Mouse (Mus musculus) central nervous system, embryonic 14 days (tissue): ENCODE measurements around the gene Casp2. TPM values are rescaled to one million over a fixed set of nuclear protein-coding genes. Genes with fewer than 3 reads are reported as not detected.

ENCODE experiments used
- polyA plus RNA-seq: library from polyadenylated mRNA; depleted of rRNA; stranded (reverse); fragments of >200 nt; gene quantifications from 2 replicates; pipeline ENCODE4 v1.2.3, GENCODE M21; 2012; rRNA removed

The Casp2 gene
- 84.5 and 96.7 TPM in 2 replicates for polyA plus RNA-seq

GRCm38 (mm10) chr6:42264626-42265312, at the start of gene Casp2:
Gene Casp2, plus strand, starts transcription at chr6:42264985.

DNA sequence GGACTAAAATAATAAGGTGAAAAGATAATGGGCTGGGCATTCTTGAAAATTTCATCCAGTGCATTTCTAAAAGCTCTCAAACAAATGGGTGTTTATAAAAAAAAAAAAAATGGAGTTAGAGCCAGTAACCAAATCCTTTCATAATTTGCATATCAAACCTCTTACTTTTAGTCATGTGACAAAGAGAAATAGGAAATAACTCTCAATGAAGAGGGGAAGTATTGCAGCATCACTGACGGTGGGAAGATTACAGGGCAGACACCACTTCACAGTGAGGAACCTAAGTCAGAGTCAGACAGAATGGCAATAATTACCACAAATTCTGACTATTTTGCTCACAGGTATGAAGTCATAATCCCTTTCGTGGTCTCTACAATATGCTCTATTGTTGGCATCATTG, 49.8 kb upstream of the Casp2 start, which contains the start of gene Tas2r144:
Gene Tas2r144 (plus strand): TSS at position 301 of the 400 bp plus-strand sequence.

DNA sequence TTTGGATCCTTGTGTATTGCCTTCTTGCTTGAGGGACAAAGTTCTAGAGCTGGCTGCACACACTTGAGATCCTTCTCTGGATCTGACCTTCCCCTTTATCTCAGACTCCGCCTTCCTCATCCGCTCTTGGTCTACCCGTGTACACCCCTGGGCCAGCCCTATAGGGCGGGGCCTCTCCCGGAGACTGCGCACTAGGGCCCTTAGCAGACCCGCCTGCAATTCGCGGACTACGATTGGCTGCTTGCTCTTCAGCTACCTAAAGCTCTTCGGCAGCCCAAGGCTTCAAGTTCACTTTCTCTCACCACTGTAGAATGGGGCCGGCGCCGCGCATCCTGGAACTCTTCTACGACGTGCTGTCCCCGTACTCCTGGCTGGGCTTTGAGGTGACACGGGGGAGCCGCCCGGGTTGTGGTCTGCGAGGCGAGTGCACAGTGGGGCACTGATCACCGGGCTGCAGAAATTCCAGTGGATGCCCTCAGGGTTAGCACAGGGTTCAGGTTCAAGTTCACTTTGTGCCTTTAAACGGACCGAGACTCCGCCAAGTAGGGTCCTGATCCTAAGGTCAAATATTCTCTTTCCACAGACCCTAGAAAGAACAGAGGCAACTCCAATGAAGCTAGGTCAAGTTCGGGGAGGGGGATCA, 19.0 kb upstream of the Casp2 start, which contains the start of gene Gstk1:
Gene Gstk1 (plus strand): TSS at position 225 of the 643 bp plus-strand sequence.

GRCm38 (mm10) chr6:42261524-42262170, 3.1 kb upstream of the Casp2 start, which contains the start of gene Tmem139:
Gene Tmem139, plus strand, starts transcription at chr6:42261970.

DNA sequence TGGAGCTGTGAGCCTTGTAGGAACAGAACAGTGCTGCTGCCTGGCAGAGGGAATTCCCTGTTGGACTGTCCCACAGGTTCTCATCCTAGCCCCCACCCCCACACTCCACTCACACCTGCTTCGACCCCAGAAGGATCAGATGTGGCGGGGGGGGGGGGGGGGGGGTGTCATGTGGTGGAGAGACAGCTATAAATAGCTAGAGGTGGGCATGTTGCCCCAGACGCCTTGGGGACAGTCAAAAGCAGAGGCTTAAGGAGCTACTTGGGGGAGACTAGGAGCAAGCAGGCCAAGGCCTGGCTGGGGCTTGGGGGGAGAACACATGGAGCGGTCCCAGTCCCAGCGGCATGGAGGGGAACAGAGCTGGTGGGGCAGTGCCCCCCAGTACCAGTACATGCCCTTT, 21.7 kb downstream of the Casp2 start, which contains the start of gene Clcn1:
Gene Clcn1 (plus strand): TSS at position 238 of the 400 bp plus-strand sequence.

DNA sequence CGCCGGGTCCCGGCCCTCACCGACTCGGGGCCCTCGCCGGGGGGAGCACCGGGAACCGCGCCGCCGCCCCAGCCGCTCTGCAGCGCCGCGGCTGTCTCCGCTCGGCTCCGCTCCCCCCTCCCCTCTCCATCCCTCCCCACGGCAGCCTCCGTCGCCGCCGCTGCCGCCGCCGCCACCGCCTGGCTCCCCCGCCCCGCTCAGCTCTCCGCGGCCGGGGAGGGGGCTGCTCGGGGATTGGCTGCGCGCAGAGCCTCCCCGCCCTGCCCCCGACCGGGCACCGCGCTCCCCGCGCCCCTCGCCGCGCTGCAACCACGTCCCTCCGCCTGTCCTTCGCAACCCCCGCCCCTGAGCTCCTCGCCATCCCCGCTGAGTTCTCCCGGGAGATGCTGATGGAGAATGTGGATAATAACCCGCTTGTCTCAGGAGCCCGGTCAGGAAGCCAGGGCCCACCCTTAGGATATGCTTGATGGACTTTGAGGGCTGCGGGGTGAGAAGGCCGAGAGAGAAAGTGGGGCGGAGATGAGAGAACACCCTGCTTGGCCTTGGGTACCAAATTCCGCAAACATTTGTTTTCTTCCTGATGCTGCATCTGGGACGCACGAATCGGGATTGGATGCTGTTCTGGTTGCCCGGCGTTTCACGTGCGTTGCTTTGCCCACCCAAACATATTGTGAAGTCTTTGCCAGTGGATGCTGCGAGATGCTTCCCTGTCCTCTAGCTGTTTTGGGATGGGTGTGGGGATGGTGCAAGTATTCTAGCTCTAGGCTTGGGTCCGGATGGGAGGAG, 59.9 kb downstream of the Casp2 start, which contains the start of gene Fam131b:
Gene Fam131b (minus strand): TSS at position 162 of the 786 bp plus-strand sequence.

Other genes with a start within 250 kb of the Casp2 start
- gene Sva, start 226.6 kb upstream of the Casp2 start, polyA plus RNA-seq = not detected in 2 replicates
- gene Tas2r139, start 124.0 kb upstream of the Casp2 start, polyA plus RNA-seq = not detected in 2 replicates
- not detected in 2 replicates for gene Tas2r144, start 49.7 kb upstream of the Casp2 start, polyA plus RNA-seq
- gene Gstk1, start 19.1 kb upstream of the Casp2 start, polyA plus RNA-seq = 10.6 and 11.0 TPM in 2 replicates
- gene Tmem139, start 3.0 kb upstream of the Casp2 start, polyA plus RNA-seq = 0.16 and 0.34 TPM in 2 replicates
- gene Clcn1, start 21.7 kb downstream of the Casp2 start, polyA plus RNA-seq = 10.5 and 11.9 TPM in 2 replicates
- gene Fam131b, start 59.7 kb downstream of the Casp2 start, polyA plus RNA-seq = 27.0 and 29.4 TPM in 2 replicates
- 57.3 and 77.9 TPM in 2 replicates for gene Zyx, start 84.6 kb downstream of the Casp2 start, polyA plus RNA-seq
- gene Epha1, start 108.3 kb downstream of the Casp2 start, polyA plus RNA-seq = 0.47 and 2.9 TPM in 2 replicates
- not detected in 2 replicates for gene Tas2r143, start 135.3 kb downstream of the Casp2 start, polyA plus RNA-seq
- 0.07 TPM in 1 of 2 replicates, not detected in the other for gene Tas2r135, start 140.4 kb downstream of the Casp2 start, polyA plus RNA-seq
- gene Tas2r126, start 169.6 kb downstream of the Casp2 start, polyA plus RNA-seq = not detected in 2 replicates
- not detected in 2 replicates for gene Olfr458, start 200.2 kb downstream of the Casp2 start, polyA plus RNA-seq
- not detected in 2 replicates for gene Olfr457, start 211.3 kb downstream of the Casp2 start, polyA plus RNA-seq
- not detected in 2 replicates for gene Olfr456, start 222.2 kb downstream of the Casp2 start, polyA plus RNA-seq